7 mouse cellular contexts compared by ENCODE assay signal in genomic region chr1:75218227-75219001, GRCm38 (mm10). TPM values are rescaled to one million over a fixed set of nuclear protein-coding genes. Genes with fewer than 3 reads are reported as not detected.
DNase-seq lines count a peak whose midpoint lies in the region; ATAC-seq and TF ChIP-seq lines count a peak whose summit lies in the region.

No protein-coding gene starts in this region.

- ATAC-seq in hindbrain, embryonic 15.5 days (ENCODE audit: low FRiP score, low read depth) = peak; percentile 40; the same call in 1 of the 2 replicates

- peak overlapping the region; percentile 93 for H3K27ac ChIP-seq in cerebellum, adult 2 months (ENCODE audit: insufficient read depth, low read length)
- no peak overlapping the region for H3K27ac ChIP-seq in hindbrain, embryonic 15.5 days (replicated peaks)

- H3K4me2 ChIP-seq in hindbrain, embryonic 15.5 days = peak overlapping the region; percentile 96

- no peaks in the 10 kb centered on the region for H3K27me3 ChIP-seq in cerebellum, adult 2 months (ENCODE audit: control insufficient read depth, insufficient read depth, low read length)
- peaks cover 59% of the 10 kb centered on the region for H3K27me3 ChIP-seq in hindbrain, embryonic 15.5 days

- peaks cover 15% of the 10 kb centered on the region for H3K36me3 ChIP-seq in hindbrain, embryonic 15.5 days

- peak overlapping the region; percentile 69 for H3K4me3 ChIP-seq in cerebellum, adult 2 months (replicated peaks; ENCODE audit: insufficient read depth, low read depth, low read length)
- H3K4me3 ChIP-seq in hindbrain, embryonic 15.5 days = peak overlapping the region; percentile 65

- H3K9me3 ChIP-seq in hindbrain, embryonic 15.5 days = no peaks in the 10 kb centered on the region

- H3K9ac ChIP-seq in hindbrain, embryonic 15.5 days = peak overlapping the region; percentile 55; the same call in 1 of the 2 replicates

- no peak for TF ChIP-seq CTCF in cerebellum, adult 2 months (IDR thresholded peaks at IDR 0.05; ENCODE audit: borderline replicate concordance, insufficient read depth, low read depth, low read length)

- under 1% methylated on average over 38 of the region's 38 CpGs for WGBS in cerebellum, adult 2 months
- WGBS in hindbrain, embryonic 15.5 days = 3% methylated on average over 38 of the region's 38 CpGs

- TF ChIP-seq POLR2A in cerebellum, adult 2 months (IDR thresholded peaks at IDR 0.05; ENCODE audit: borderline replicate concordance, insufficient read depth, low read length) = no peak

- H3K4me1 ChIP-seq in cerebellum, adult 2 months (ENCODE audit: control insufficient read depth, insufficient read depth, low read length) = peaks cover 15% of the 10 kb centered on the region
- peaks cover 25% of the 10 kb centered on the region for H3K4me1 ChIP-seq in hindbrain, embryonic 15.5 days (replicated peaks)

- peak; percentile 55 for DNase-seq in NIH3T3 (ENCODE audit: low read depth)
- DNase-seq in cerebellum, adult 2 months = peak; percentile 93 to 97
- peak; percentile 92 for DNase-seq in gastrocnemius, adult 18-20 months (ENCODE audit: low spot score)
- DNase-seq in left cerebral cortex, adult 8-10 months (ENCODE audit: low spot score in 2 of 2) = peak; percentile 50 to 89
- DNase-seq in lung, postnatal 4 days = peak; percentile 49 to 64
- peak; percentile 71 to 77 for DNase-seq in right cerebral cortex, postnatal 36 days (ENCODE audit: low spot score in 2 of 2)

RNA-seq across cellular contexts. Expression of gene Tuba4a, which starts 1.3 kb away (rescaled TPM):
- polyA plus RNA-seq in cerebellum, adult 2 months (2012; rRNA removed) = 385 and 391 TPM in 2 replicates
- 1,000 to 10,000 TPM; 1,120 to 1,226 TPM for total RNA-seq in gastrocnemius, adult 18-20 months (2021)
- 26.8 and 28.1 TPM in 2 replicates for polyA plus RNA-seq in hindbrain, embryonic 15.5 days (2015; fragmentation: Nextera tagmentation; extraction: Ambion mirVana)
- 100 to 1,000 TPM; 598 to 614 (median 602) TPM for total RNA-seq in left cerebral cortex, adult 8-10 months (2022)

RNA-seq across cellular contexts. Expression of gene Stk16, which starts 7.8 kb away (rescaled TPM):
- polyA plus RNA-seq in cerebellum, adult 2 months (2012; rRNA removed) = 161 and 167 TPM in 2 replicates
- total RNA-seq in gastrocnemius, adult 18-20 months (2021) = 10 to 100 TPM; 18.7 to 23.3 TPM
- polyA plus RNA-seq in hindbrain, embryonic 15.5 days (2015; fragmentation: Nextera tagmentation; extraction: Ambion mirVana) = 146 and 147 TPM in 2 replicates
- total RNA-seq in left cerebral cortex, adult 8-10 months (2022) = 10 to 100 TPM; 73.9 to 82.8 (median 80.2) TPM

RNA-seq across cellular contexts. Expression of gene Glb1l, which starts 7.8 kb away (rescaled TPM):
- 10.8 TPM in 2 replicates for polyA plus RNA-seq in cerebellum, adult 2 months (2012; rRNA removed)
- total RNA-seq in gastrocnemius, adult 18-20 months (2021) = 1 to 10 TPM in 1 of 2 experiments, under 1 TPM in 1; 0.88 to 1.5 TPM
- polyA plus RNA-seq in hindbrain, embryonic 15.5 days (2015; fragmentation: Nextera tagmentation; extraction: Ambion mirVana) = 20.3 and 22.0 TPM in 2 replicates
- total RNA-seq in left cerebral cortex, adult 8-10 months (2022) = 10 to 100 TPM; 14.0 to 18.3 (median 14.9) TPM

RNA-seq across cellular contexts. Expression of gene A630095N17Rik, which starts 13.5 kb away (rescaled TPM):
- polyA plus RNA-seq in cerebellum, adult 2 months (2012; rRNA removed) = not detected in 2 replicates
- total RNA-seq in gastrocnemius, adult 18-20 months (2021) = not detected
- not detected in 2 replicates for polyA plus RNA-seq in hindbrain, embryonic 15.5 days (2015; fragmentation: Nextera tagmentation; extraction: Ambion mirVana)
- total RNA-seq in left cerebral cortex, adult 8-10 months (2022) = not detected

RNA-seq across cellular contexts. Expression of gene Dnajb2, which starts 17.8 kb away (rescaled TPM):
- polyA plus RNA-seq in cerebellum, adult 2 months (2012; rRNA removed) = 139 and 153 TPM in 2 replicates
- total RNA-seq in gastrocnemius, adult 18-20 months (2021) = 10 to 100 TPM; 74.2 to 86.4 TPM
- 72.5 and 85.0 TPM in 2 replicates for polyA plus RNA-seq in hindbrain, embryonic 15.5 days (2015; fragmentation: Nextera tagmentation; extraction: Ambion mirVana)
- total RNA-seq in left cerebral cortex, adult 8-10 months (2022) = 100 to 1,000 TPM in 3 of 4 experiments, 10 to 100 TPM in 1; 98.9 to 111 (median 108) TPM

Comparison
In these comparisons a context has a peak if more than half of its experiments do, and no peak if none do; other contexts are left out.
1. RNA of gene Glb1l, which starts 7.8 kb away (total RNA-seq): 14.0 to 18.3 TPM in left cerebral cortex, adult 8-10 months; 0.88 to 1.5 TPM in gastrocnemius, adult 18-20 months; every median in the first group is over 4 times any median in the second.
2. Peak in every context shown above with its lines, with median percentiles within 50 percentile points of each other: DNase-seq.